Mouse (Mus musculus): Measurements from ENCODE around the gene Ddx39b. TPM values are rescaled to one million over a fixed set of nuclear protein-coding genes. Genes with fewer than 3 reads are reported as not detected.
"Not testable (repeated sequence)": the region's sequence is repeated elsewhere in the genome, so short reads cannot be mapped to it uniquely, and the experiment has no call there.

Gene Ddx39b
- polyA plus RNA-seq, 1 experiment: 158 TPM

GRCm38 (mm10) chr17:35232659-35233058 is 8.9 kb upstream of the Ddx39b start:
- no peak for TF ChIP-seq FLI1 (IDR thresholded peaks at IDR 0.05; ENCODE audit: low read length)
- TF ChIP-seq GATA1 (IDR thresholded peaks at IDR 0.05; ENCODE audit: borderline replicate concordance, low read length): no peak
- H3K4me3 ChIP-seq (replicated peaks): peak overlapping the region; percentile 84
- peaks cover 79% of the 10 kb centered on the region for H3K4me1 ChIP-seq
- peaks cover 66% of the 10 kb centered on the region for H3K36me3 ChIP-seq (replicated peaks; ENCODE audit: low read length)
- no peaks in the 10 kb centered on the region for H3K9me3 ChIP-seq
- H3K27me3 ChIP-seq (replicated peaks): no peaks in the 10 kb centered on the region

GRCm38 (mm10) chr17:35233114-35233980 is 8.2 kb upstream of the Ddx39b start, which contains the start of gene Atp6v1g2:
TSS of gene Atp6v1g2 (plus strand) at chr17:35233660.
- Histone ChIP-seq H3K9me3 (no peaks in the 10 kb centered on the region), H3K27me3 (replicated peaks) (no peaks in the 10 kb centered on the region), H3K4me3 (replicated peaks) (peak within 1 kb of the TSS; percentile 99), H3K36me3 (replicated peaks; ENCODE audit: low read length) (peaks cover 64% of the 10 kb centered on the region), H3K4me1 (peaks cover 72% of the 10 kb centered on the region)
- TF ChIP-seq GATA1 (IDR thresholded peaks at IDR 0.05; ENCODE audit: borderline replicate concordance, low read length) (no peak), FLI1 (IDR thresholded peaks at IDR 0.05; ENCODE audit: low read length) (no peak)

GRCm38 (mm10) chr17:35234090-35234489 is 7.5 kb upstream of the Ddx39b start:
- H3K9me3 ChIP-seq; H3K27me3 ChIP-seq (replicated peaks): not testable (repeated sequence)
- H3K4me1 ChIP-seq: peaks cover 74% of the 10 kb centered on the region
- H3K4me3 ChIP-seq (replicated peaks): peak overlapping the region; percentile 99
- H3K36me3 ChIP-seq (replicated peaks; ENCODE audit: low read length): peaks cover 57% of the 10 kb centered on the region

GRCm38 (mm10) chr17:35234903-35235302 is 6.6 kb upstream of the Ddx39b start:
- no peaks in the 10 kb centered on the region for H3K27me3 ChIP-seq (replicated peaks)
- H3K4me3 ChIP-seq (replicated peaks): peak overlapping the region; percentile 99
- H3K36me3 ChIP-seq (replicated peaks; ENCODE audit: low read length): peaks cover 48% of the 10 kb centered on the region
- H3K9me3 ChIP-seq: no peaks in the 10 kb centered on the region
- peaks cover 71% of the 10 kb centered on the region for H3K4me1 ChIP-seq
- no peak for TF ChIP-seq GATA1 (IDR thresholded peaks at IDR 0.05; ENCODE audit: borderline replicate concordance, low read length)
- no peak for TF ChIP-seq FLI1 (IDR thresholded peaks at IDR 0.05; ENCODE audit: low read length)

- Histone ChIP-seq H3K27me3 (replicated peaks) (no peaks in the 10 kb centered on the region), H3K36me3 (replicated peaks; ENCODE audit: low read length) (peaks cover 41% of the 10 kb centered on the region), H3K9me3 (no peaks in the 10 kb centered on the region), H3K4me3 (replicated peaks) (peak within 1 kb of the TSS; percentile 99), H3K4me1 (peaks cover 74% of the 10 kb centered on the region)
- TF ChIP-seq GATA1 (IDR thresholded peaks at IDR 0.05; ENCODE audit: borderline replicate concordance, low read length): no peak
- peak; percentile 50; the same call in 1 of the 2 replicates for TF ChIP-seq FLI1 (IDR thresholded peaks at IDR 0.05; ENCODE audit: low read length)
Measured at GRCm38 (mm10) chr17:35235614-35236389, 5.7 kb upstream of the Ddx39b start, which contains the start of gene Nfkbil1. TSS of gene Nfkbil1 (minus strand) at chr17:35235792.

- Histone ChIP-seq H3K4me1 (peaks cover 72% of the 10 kb centered on the region), H3K4me3 (replicated peaks) (peak overlapping the region; percentile 99), H3K36me3 (replicated peaks; ENCODE audit: low read length) (peaks cover 36% of the 10 kb centered on the region), H3K9me3 (no peaks in the 10 kb centered on the region), H3K27me3 (replicated peaks) (no peaks in the 10 kb centered on the region)
- no peak for TF ChIP-seq GATA1 (IDR thresholded peaks at IDR 0.05; ENCODE audit: borderline replicate concordance, low read length)
- TF ChIP-seq FLI1 (IDR thresholded peaks at IDR 0.05; ENCODE audit: low read length): no peak
Measured at GRCm38 (mm10) chr17:35236390-35236746, 5.2 kb upstream of the Ddx39b start.

GRCm38 (mm10) chr17:35236996-35237395 is 4.5 kb upstream of the Ddx39b start:
- peaks cover 65% of the 10 kb centered on the region for H3K4me1 ChIP-seq
- H3K9me3 ChIP-seq: no peaks in the 10 kb centered on the region
- H3K4me3 ChIP-seq (replicated peaks): no peak overlapping the region
- TF ChIP-seq GATA1 (IDR thresholded peaks at IDR 0.05; ENCODE audit: borderline replicate concordance, low read length) (no peak), FLI1 (IDR thresholded peaks at IDR 0.05; ENCODE audit: low read length) (no peak)
- peaks cover 32% of the 10 kb centered on the region for H3K36me3 ChIP-seq (replicated peaks; ENCODE audit: low read length)
- H3K27me3 ChIP-seq (replicated peaks): no peaks in the 10 kb centered on the region

GRCm38 (mm10) chr17:35237504-35237903 is 4.0 kb upstream of the Ddx39b start:
- H3K36me3 ChIP-seq (replicated peaks; ENCODE audit: low read length): peaks cover 27% of the 10 kb centered on the region
- no peaks in the 10 kb centered on the region for H3K9me3 ChIP-seq
- no peak for TF ChIP-seq FLI1 (IDR thresholded peaks at IDR 0.05; ENCODE audit: low read length)
- TF ChIP-seq GATA1 (IDR thresholded peaks at IDR 0.05; ENCODE audit: borderline replicate concordance, low read length): no peak
- no peaks in the 10 kb centered on the region for H3K27me3 ChIP-seq (replicated peaks)
- H3K4me1 ChIP-seq: peaks cover 60% of the 10 kb centered on the region
- no peak overlapping the region for H3K4me3 ChIP-seq (replicated peaks)

- no peaks in the 10 kb centered on the region for H3K9me3 ChIP-seq
- H3K36me3 ChIP-seq (replicated peaks; ENCODE audit: low read length): peaks cover 31% of the 10 kb centered on the region
- no peak overlapping the region for H3K4me3 ChIP-seq (replicated peaks)
- TF ChIP-seq FLI1 (IDR thresholded peaks at IDR 0.05; ENCODE audit: low read length): no peak
- no peak for TF ChIP-seq GATA1 (IDR thresholded peaks at IDR 0.05; ENCODE audit: borderline replicate concordance, low read length)
- H3K4me1 ChIP-seq: peaks cover 58% of the 10 kb centered on the region
- H3K27me3 ChIP-seq (replicated peaks): no peaks in the 10 kb centered on the region
Measured at GRCm38 (mm10) chr17:35239700-35240099, 1.8 kb upstream of the Ddx39b start.

All from megakaryocyte, embryonic 14.5 days (primary cell).